Mouse (Mus musculus): ENCODE data around the gene Zfp91. TPM values are rescaled to one million over a fixed set of nuclear protein-coding genes. Genes with fewer than 3 reads are reported as not detected.
"Not testable (repeated sequence)": the region's sequence is repeated elsewhere in the genome, so short reads cannot be mapped to it uniquely, and the experiment has no call there.

The Zfp91 gene
- polyA plus RNA-seq, 1 experiment from 2014 or later, result 10.4 TPM

DNA sequence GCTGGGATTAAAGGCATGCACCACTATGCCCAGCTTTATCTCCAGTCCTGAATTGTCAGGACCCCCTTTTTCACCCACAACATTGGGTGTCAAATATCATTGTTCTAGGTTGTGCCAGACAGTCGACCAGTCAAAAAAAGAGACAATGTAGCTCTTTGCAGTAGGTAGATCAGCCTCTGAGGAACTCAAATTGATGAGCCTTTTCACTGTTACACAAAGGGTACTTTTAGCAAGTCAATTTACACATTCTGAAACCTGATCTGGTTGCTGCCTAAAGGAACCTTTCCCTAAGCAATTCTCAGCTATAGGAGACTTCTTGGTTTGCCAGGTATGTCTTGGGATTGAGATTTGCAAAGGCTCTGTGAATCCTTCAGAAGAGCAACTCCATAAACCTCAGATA is 64.9 kb downstream of the Zfp91 start:
- ATAC-seq (replicated peaks; ENCODE audit: low FRiP score, low TSS enrichment, low read depth) (no peak), DNase-seq (ENCODE audit: low spot score) (no peak)
- no peaks in the 10 kb centered on the region for H3K9me3 ChIP-seq (ENCODE audit: control insufficient read depth, low read length)
- H3K9ac ChIP-seq (ENCODE audit: low read length), result no peak overlapping the region
- 67% methylated on average over 1 of the region's 1 CpGs for WGBS
- H3K4me2 ChIP-seq (ENCODE audit: low read length), result no peak overlapping the region
- H3K27me3 ChIP-seq (replicated peaks; ENCODE audit: control insufficient read depth, insufficient read depth, low read length), result no peaks in the 10 kb centered on the region
- no peak overlapping the region for H3K4me3 ChIP-seq (ENCODE audit: low read depth, low read length)
- no peaks in the 10 kb centered on the region for H3K4me1 ChIP-seq (replicated peaks; ENCODE audit: control insufficient read depth, insufficient read depth, low read length)
- H3K27ac ChIP-seq (ENCODE audit: low read depth), result no peak overlapping the region
- H3K36me3 ChIP-seq (ENCODE audit: control insufficient read depth, insufficient read depth, low read length), result no peaks in the 10 kb centered on the region

DNA sequence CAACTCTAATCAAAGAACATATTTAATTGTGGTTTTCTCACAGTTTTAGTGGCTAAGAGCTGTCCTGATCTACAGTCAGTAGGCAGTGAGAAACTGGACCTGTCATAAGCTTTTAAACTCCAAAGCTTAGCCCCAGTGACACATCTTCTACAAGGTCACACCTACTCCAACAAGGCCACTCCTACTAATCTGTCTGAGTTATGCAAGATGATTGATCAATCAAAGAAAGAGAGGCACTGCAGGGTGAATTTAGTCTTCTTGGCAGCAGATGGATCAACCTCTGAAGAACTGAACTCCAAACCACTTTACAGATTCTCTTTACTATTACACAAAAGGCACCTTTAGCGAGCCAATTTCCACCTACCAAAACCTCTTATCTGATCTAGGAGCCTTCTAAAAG is 70.1 kb downstream of the Zfp91 start:
- H3K27ac ChIP-seq (ENCODE audit: low read depth), result no peak overlapping the region
- no peaks in the 10 kb centered on the region for H3K36me3 ChIP-seq (ENCODE audit: control insufficient read depth, insufficient read depth, low read length)
- H3K9me3 ChIP-seq (ENCODE audit: control insufficient read depth, low read length), result no peaks in the 10 kb centered on the region
- no peaks in the 10 kb centered on the region for H3K4me1 ChIP-seq (replicated peaks; ENCODE audit: control insufficient read depth, insufficient read depth, low read length)
- no peak overlapping the region for H3K4me2 ChIP-seq (ENCODE audit: low read length)
- ATAC-seq (replicated peaks; ENCODE audit: low FRiP score, low TSS enrichment, low read depth) (no peak), DNase-seq (ENCODE audit: low spot score) (no peak)
- no peak overlapping the region for H3K4me3 ChIP-seq (ENCODE audit: low read depth, low read length)
- no peaks in the 10 kb centered on the region for H3K27me3 ChIP-seq (replicated peaks; ENCODE audit: control insufficient read depth, insufficient read depth, low read length)
- H3K9ac ChIP-seq (ENCODE audit: low read length), result no peak overlapping the region
- WGBS, result 77% methylated on average over 1 of the region's 1 CpGs

DNA sequence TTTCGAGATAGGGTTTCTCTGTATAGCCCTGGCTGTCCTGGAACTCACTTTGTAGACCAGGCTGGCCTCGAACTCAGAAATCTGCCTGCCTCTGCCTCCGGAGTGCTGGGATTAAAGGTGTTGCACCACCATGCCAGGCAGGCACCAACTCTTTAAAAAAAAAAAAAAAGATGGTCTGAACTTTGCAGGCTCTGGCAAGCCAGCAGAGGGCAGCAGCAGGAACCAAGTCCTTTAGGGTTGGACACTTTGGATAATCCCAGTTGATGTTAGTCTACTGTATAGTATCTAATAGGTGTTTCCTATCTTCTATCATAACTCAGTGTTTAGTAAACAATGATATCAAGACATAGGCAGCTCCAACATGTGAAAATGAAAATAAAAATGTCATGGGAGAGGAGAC is 73.6 kb downstream of the Zfp91 start:
- no peak for DNase-seq (ENCODE audit: low spot score)
- no peak for ATAC-seq (replicated peaks; ENCODE audit: low FRiP score, low TSS enrichment, low read depth)
- no peaks in the 10 kb centered on the region for H3K4me1 ChIP-seq (replicated peaks; ENCODE audit: control insufficient read depth, insufficient read depth, low read length)
- no peaks in the 10 kb centered on the region for H3K9me3 ChIP-seq (ENCODE audit: control insufficient read depth, low read length)
- no peak overlapping the region for H3K4me2 ChIP-seq (ENCODE audit: low read length)
- H3K36me3 ChIP-seq (ENCODE audit: control insufficient read depth, insufficient read depth, low read length), result no peaks in the 10 kb centered on the region
- H3K27me3 ChIP-seq (replicated peaks; ENCODE audit: control insufficient read depth, insufficient read depth, low read length), result no peaks in the 10 kb centered on the region
- no peak overlapping the region for H3K27ac ChIP-seq (ENCODE audit: low read depth)
- H3K9ac ChIP-seq (ENCODE audit: low read length), result no peak overlapping the region
- 57% methylated on average over 2 of the region's 3 CpGs for WGBS
- H3K4me3 ChIP-seq (ENCODE audit: low read depth, low read length), result no peak overlapping the region

DNA sequence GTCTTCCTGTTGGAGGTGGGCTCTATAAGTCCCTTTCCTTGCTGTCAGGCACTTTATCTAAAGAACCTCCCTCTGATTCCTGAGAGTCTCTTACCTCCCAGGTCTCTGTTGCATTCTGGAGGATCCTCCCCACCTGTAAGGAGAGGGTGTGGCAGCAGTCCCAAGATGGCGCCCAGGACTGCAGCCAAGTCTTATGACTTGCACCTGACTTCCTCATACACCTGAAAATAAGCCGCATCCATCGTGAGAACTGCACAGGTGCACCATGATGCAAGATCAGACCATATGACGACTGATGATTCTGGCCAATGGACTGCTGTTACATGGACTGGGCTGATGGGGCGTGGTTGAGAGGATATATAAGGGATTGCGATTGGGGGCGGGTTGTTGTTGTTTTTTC is 74.3 kb downstream of the Zfp91 start:
- not testable (repeated sequence) for H3K27ac ChIP-seq (ENCODE audit: low read depth); DNase-seq (ENCODE audit: low spot score); H3K9me3 ChIP-seq (ENCODE audit: control insufficient read depth, low read length); H3K9ac ChIP-seq (ENCODE audit: low read length); H3K4me2 ChIP-seq (ENCODE audit: low read length); H3K4me1 ChIP-seq (replicated peaks; ENCODE audit: control insufficient read depth, insufficient read depth, low read length); ATAC-seq (replicated peaks; ENCODE audit: low FRiP score, low TSS enrichment, low read depth); H3K36me3 ChIP-seq (ENCODE audit: control insufficient read depth, insufficient read depth, low read length); H3K27me3 ChIP-seq (replicated peaks; ENCODE audit: control insufficient read depth, insufficient read depth, low read length); H3K4me3 ChIP-seq (ENCODE audit: low read depth, low read length)
- WGBS, result 85% methylated on average over 7 of the region's 7 CpGs

DNA sequence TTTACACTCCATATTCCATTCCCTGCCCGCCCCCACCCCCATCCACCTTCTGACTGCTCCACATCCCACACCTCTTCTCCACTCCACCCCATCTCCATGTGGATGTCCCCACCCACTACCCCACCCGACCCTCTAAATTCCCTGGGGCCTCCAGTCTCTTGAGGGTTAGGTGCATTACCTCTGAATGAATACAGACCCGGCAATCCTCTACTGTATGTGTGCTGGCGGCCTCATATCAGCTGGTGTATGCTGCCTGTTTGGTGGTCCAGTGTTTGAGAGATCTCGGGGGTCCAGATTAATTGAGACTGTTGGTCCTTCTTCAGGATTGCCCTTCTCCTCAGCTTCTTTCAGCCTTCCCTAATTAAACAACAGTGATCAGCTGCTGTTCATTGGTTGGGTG is 75.0 kb downstream of the Zfp91 start:
- not testable (repeated sequence) for H3K36me3 ChIP-seq (ENCODE audit: control insufficient read depth, insufficient read depth, low read length); ATAC-seq (replicated peaks; ENCODE audit: low FRiP score, low TSS enrichment, low read depth); H3K9me3 ChIP-seq (ENCODE audit: control insufficient read depth, low read length); H3K27me3 ChIP-seq (replicated peaks; ENCODE audit: control insufficient read depth, insufficient read depth, low read length); DNase-seq (ENCODE audit: low spot score); H3K9ac ChIP-seq (ENCODE audit: low read length); H3K4me1 ChIP-seq (replicated peaks; ENCODE audit: control insufficient read depth, insufficient read depth, low read length); H3K4me2 ChIP-seq (ENCODE audit: low read length); H3K4me3 ChIP-seq (ENCODE audit: low read depth, low read length); H3K27ac ChIP-seq (ENCODE audit: low read depth)
- WGBS, result 86% methylated on average over 5 of the region's 5 CpGs

DNA sequence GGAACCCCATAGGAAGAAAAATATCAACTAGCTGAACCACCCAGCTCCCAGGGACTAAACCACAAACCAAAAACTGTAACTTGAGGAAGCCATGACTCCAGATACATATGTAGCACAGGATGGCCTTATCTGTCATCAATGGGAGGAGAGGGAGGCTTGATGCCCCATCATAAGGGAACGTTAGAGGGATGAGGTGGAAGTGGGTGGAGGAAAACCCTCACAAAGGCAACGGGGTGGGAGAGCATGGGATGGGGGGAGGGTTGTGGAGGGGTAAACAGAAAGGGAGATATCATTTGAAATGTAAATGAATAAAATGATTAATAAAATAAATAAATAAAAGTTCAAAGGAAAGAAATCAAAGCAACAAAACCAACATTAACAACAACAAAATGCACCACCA is 75.5 kb downstream of the Zfp91 start:
- Histone ChIP-seq H3K27me3 (replicated peaks; ENCODE audit: control insufficient read depth, insufficient read depth, low read length) (no peaks in the 10 kb centered on the region), H3K9me3 (ENCODE audit: control insufficient read depth, low read length) (no peaks in the 10 kb centered on the region), H3K4me1 (replicated peaks; ENCODE audit: control insufficient read depth, insufficient read depth, low read length) (no peaks in the 10 kb centered on the region), H3K9ac (ENCODE audit: low read length) (no peak overlapping the region), H3K4me3 (ENCODE audit: low read depth, low read length) (no peak overlapping the region), H3K4me2 (ENCODE audit: low read length) (no peak overlapping the region), H3K36me3 (ENCODE audit: control insufficient read depth, insufficient read depth, low read length) (no peaks in the 10 kb centered on the region), H3K27ac (ENCODE audit: low read depth) (no peak overlapping the region)
- DNase-seq (ENCODE audit: low spot score) (no peak), ATAC-seq (replicated peaks; ENCODE audit: low FRiP score, low TSS enrichment, low read depth) (no peak)
- 60% methylated on average over 2 of the region's 2 CpGs for WGBS

DNA sequence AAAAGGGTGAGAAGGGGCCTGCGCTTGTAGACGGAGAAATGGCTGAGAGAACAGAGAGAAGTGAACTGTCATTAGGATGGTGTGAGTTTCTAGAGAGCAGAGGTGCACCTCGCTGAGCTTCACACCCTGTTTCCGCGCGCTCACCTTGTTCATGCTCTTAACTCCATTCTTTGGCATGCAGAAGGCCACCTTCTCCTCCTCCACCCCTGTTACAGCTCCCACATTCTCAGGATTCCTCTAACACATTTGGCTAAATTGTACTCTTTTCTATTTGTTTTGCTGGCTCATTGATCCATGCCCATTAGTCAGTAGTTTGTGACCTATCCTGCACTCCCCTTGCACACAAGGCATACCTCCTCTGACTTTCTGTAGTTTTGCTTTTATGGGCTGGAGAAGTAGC is 76.7 kb downstream of the Zfp91 start:
- no peaks in the 10 kb centered on the region for H3K27me3 ChIP-seq (replicated peaks; ENCODE audit: control insufficient read depth, insufficient read depth, low read length)
- H3K9me3 ChIP-seq (ENCODE audit: control insufficient read depth, low read length), result no peaks in the 10 kb centered on the region
- no peak for ATAC-seq (replicated peaks; ENCODE audit: low FRiP score, low TSS enrichment, low read depth)
- WGBS, result 74% methylated on average over 6 of the region's 6 CpGs
- no peak overlapping the region for H3K4me3 ChIP-seq (ENCODE audit: low read depth, low read length)
- DNase-seq (ENCODE audit: low spot score), result no peak
- H3K27ac ChIP-seq (ENCODE audit: low read depth), result no peak overlapping the region
- no peaks in the 10 kb centered on the region for H3K4me1 ChIP-seq (replicated peaks; ENCODE audit: control insufficient read depth, insufficient read depth, low read length)
- no peaks in the 10 kb centered on the region for H3K36me3 ChIP-seq (ENCODE audit: control insufficient read depth, insufficient read depth, low read length)
- no peak overlapping the region for H3K4me2 ChIP-seq (ENCODE audit: low read length)
- no peak overlapping the region for H3K9ac ChIP-seq (ENCODE audit: low read length)

Other genes starting within 250 kb of the Zfp91 start
- gene Gm4952, start 196.2 kb downstream of the Zfp91 start, polyA plus RNA-seq (2014; fragmentation: Nextera tagmentation; extraction: Ambion mirVana), result not detected in 2 replicates
- gene Glyat, start 162.8 kb downstream of the Zfp91 start, polyA plus RNA-seq (2014; fragmentation: Nextera tagmentation; extraction: Ambion mirVana), result not detected in 2 replicates
- not detected in 2 replicates for gene Olfr1442, start 125.7 kb downstream of the Zfp91 start, polyA plus RNA-seq (2014; fragmentation: Nextera tagmentation; extraction: Ambion mirVana)
- gene Olfr1443, start 118.0 kb downstream of the Zfp91 start, polyA plus RNA-seq (2014; fragmentation: Nextera tagmentation; extraction: Ambion mirVana), result not detected in 2 replicates
- 0.32 and 0.43 TPM in 2 replicates for gene Keg1, start 100.3 kb downstream of the Zfp91 start, polyA plus RNA-seq (2014; fragmentation: Nextera tagmentation; extraction: Ambion mirVana)
- 0.77 TPM in 1 of 2 replicates, not detected in the other for gene Cntf, start 30.5 kb downstream of the Zfp91 start, polyA plus RNA-seq (2014; fragmentation: Nextera tagmentation; extraction: Ambion mirVana)
- gene Lpxn, start 67 bp upstream of the Zfp91 start, polyA plus RNA-seq (2014; fragmentation: Nextera tagmentation; extraction: Ambion mirVana), result 2.3 TPM in 2 replicates
- not detected in 2 replicates for gene Gm5244, start 50.6 kb upstream of the Zfp91 start, polyA plus RNA-seq (2014; fragmentation: Nextera tagmentation; extraction: Ambion mirVana)
- not detected in 2 replicates for gene Olfr1444, start 61.2 kb upstream of the Zfp91 start, polyA plus RNA-seq (2014; fragmentation: Nextera tagmentation; extraction: Ambion mirVana)
- not detected in 2 replicates for gene Olfr1445, start 87.7 kb upstream of the Zfp91 start, polyA plus RNA-seq (2014; fragmentation: Nextera tagmentation; extraction: Ambion mirVana)
- gene Olfr1446, start 97.4 kb upstream of the Zfp91 start, polyA plus RNA-seq (2014; fragmentation: Nextera tagmentation; extraction: Ambion mirVana), result not detected in 2 replicates
- gene Olfr1447, start 107.6 kb upstream of the Zfp91 start, polyA plus RNA-seq (2014; fragmentation: Nextera tagmentation; extraction: Ambion mirVana), result not detected in 2 replicates
- gene Olfr1448, start 128.3 kb upstream of the Zfp91 start, polyA plus RNA-seq (2014; fragmentation: Nextera tagmentation; extraction: Ambion mirVana), result not detected in 2 replicates
- not detected in 2 replicates for gene Olfr1449, start 134.7 kb upstream of the Zfp91 start, polyA plus RNA-seq (2014; fragmentation: Nextera tagmentation; extraction: Ambion mirVana)
- gene Olfr1450, start 154.1 kb upstream of the Zfp91 start, polyA plus RNA-seq (2014; fragmentation: Nextera tagmentation; extraction: Ambion mirVana), result not detected in 2 replicates
- gene Olfr1451, start 198.9 kb upstream of the Zfp91 start, polyA plus RNA-seq (2014; fragmentation: Nextera tagmentation; extraction: Ambion mirVana), result not detected in 2 replicates
- not detected in 2 replicates for gene Olfr1453, start 232.2 kb upstream of the Zfp91 start, polyA plus RNA-seq (2014; fragmentation: Nextera tagmentation; extraction: Ambion mirVana)

Data from intestine, embryonic 14.5 days (tissue).